Mouse (Mus musculus): ENCODE measurements at regions not wholly inside any gene's neighbourhood (a gene's known extent, or its start where the extent isn't known, plus 50 kb on each side); places are given as distances from the start of the nearest gene placed in this dataset.

DNA sequence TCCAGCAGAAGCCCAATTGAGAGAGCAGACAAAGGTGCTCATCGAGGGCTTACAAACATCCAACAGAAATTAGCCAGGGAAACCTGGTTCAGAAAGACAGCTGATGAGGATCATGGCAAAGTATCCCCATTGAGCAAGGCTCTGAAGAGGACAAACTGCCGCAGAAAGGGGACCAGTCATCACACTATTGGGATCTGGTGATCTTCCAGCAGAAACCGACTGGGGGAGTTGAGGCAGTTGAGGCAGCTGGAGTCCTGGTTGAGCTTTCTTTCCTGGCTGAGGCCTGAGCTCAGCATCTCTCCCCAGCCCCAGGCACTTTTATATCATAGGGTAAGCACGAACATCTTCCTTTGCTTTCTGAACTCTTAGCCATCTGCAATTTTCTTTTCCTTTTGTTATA lies 282.7 kb downstream of the Insig2 start:
- ATAC-seq (ENCODE audit: low FRiP score, low read depth) (no peak), DNase-seq (ENCODE audit: low spot score) (no peak)
- no peaks in the 10 kb centered on the region for H3K9me3 ChIP-seq (ENCODE audit: control insufficient read depth, low read length)
- H3K27me3 ChIP-seq (ENCODE audit: control insufficient read depth, insufficient read depth, low read length): no peaks in the 10 kb centered on the region
- H3K4me1 ChIP-seq (ENCODE audit: control insufficient read depth, insufficient read depth, low read length): peaks cover 9% of the 10 kb centered on the region; the same call in 1 of the 2 replicates
- WGBS: 72% methylated on average over 4 of the region's 4 CpGs
- H3K27ac ChIP-seq (replicated peaks; ENCODE audit: low read depth, low read length): no peak overlapping the region
- no peak overlapping the region for H3K4me3 ChIP-seq (replicated peaks; ENCODE audit: low read length)
- H3K4me2 ChIP-seq (replicated peaks; ENCODE audit: low read depth, low read length, severe bottlenecking): no peak overlapping the region
- no peaks in the 10 kb centered on the region for H3K36me3 ChIP-seq (ENCODE audit: control insufficient read depth, insufficient read depth, low read length)
- H3K9ac ChIP-seq (ENCODE audit: low read depth, low read length, severe bottlenecking): no peak overlapping the region
- no peak for TF ChIP-seq POLR2A (IDR thresholded peaks at IDR 0.05; ENCODE audit: borderline replicate concordance, extremely low read depth, insufficient read depth, insufficient read length)

DNA sequence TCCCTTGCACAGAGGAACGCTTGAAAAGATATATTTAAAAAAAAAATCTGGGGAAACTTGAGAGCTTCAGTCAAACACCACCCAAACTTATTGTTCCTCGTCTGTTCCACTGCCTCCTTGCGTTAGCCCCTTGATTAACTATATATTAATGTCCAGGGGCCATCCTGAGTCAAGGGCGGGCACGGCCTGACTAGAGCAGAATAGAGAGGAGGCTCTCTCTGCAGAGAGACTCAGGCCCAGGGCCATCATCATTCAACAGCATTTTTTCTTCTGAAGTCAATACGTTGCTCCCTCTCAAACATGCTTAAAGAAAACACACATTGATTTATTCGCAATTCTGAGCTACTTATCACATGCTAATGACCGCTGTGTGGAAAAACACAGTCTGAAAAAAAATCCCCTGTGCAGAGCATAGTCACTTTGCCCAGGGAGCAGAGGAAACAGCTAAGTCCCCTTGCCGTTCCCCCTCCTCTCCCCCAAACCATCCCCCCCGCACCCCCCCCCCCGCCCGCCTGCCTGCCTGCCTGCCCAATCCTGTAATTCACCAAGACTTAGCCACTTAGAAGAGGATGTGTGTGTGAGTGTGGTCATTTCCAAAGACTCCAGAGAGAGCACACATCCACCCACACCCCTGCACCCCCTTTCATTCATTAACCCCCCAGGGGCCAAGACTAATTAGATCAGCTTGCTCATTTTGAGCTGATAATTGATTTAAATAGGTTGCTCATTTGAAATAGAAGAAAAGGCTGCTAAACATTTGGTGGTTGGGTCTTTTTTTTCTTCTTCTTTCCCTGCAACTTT lies 281.5 kb downstream of the Insig2 start:
- TF ChIP-seq POLR2A (IDR thresholded peaks at IDR 0.05; ENCODE audit: borderline replicate concordance, extremely low read depth, insufficient read depth, insufficient read length): no peak
- DNase-seq (ENCODE audit: low spot score) (no peak), ATAC-seq (ENCODE audit: low FRiP score, low read depth) (no peak)
- Histone ChIP-seq H3K4me3 (replicated peaks; ENCODE audit: low read length) (no peak overlapping the region), H3K4me2 (replicated peaks; ENCODE audit: low read depth, low read length, severe bottlenecking) (no peak overlapping the region), H3K36me3 (ENCODE audit: control insufficient read depth, insufficient read depth, low read length) (no peaks in the 10 kb centered on the region), H3K4me1 (ENCODE audit: control insufficient read depth, insufficient read depth, low read length) (peaks cover 9% of the 10 kb centered on the region; the same call in 1 of the 2 replicates), H3K27me3 (ENCODE audit: control insufficient read depth, insufficient read depth, low read length) (no peaks in the 10 kb centered on the region), H3K9ac (ENCODE audit: low read depth, low read length, severe bottlenecking) (no peak overlapping the region), H3K27ac (replicated peaks; ENCODE audit: low read depth, low read length) (no peak overlapping the region), H3K9me3 (ENCODE audit: control insufficient read depth, low read length) (no peaks in the 10 kb centered on the region)
- WGBS: 25% methylated on average over 12 of the region's 12 CpGs

DNA sequence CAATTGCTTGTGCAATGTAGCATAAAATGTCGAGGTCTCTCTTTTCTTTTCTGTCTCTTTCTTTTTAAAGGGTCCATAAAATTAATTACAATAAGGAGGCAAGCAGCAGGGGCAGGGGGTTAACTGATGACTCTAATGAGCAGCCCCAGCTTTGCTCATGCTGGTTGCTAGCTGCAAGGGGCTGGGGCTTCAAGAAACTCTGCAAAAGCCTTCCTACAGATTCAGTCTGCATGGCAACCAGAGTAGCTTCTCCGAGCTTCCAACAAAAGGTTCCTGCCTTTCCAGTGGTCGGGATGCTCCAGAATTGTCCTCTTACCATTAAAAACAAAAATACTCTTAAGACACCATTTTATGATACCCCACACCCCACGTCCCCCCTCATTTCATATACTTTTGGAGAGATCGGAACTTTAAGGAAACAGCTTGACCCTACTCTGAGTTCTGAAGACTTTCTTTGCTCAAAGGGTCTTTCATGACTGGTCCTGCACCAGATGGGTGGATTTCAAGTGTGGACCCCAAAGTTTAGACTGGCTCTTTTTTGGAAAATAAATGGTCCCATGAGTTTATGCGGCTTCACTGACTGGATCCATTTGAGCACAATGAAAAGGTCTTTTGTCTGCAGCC lies 280.8 kb downstream of the Insig2 start:
- Histone ChIP-seq H3K9me3 (ENCODE audit: control insufficient read depth, low read length) (no peaks in the 10 kb centered on the region), H3K27ac (replicated peaks; ENCODE audit: low read depth, low read length) (no peak overlapping the region), H3K27me3 (ENCODE audit: control insufficient read depth, insufficient read depth, low read length) (no peaks in the 10 kb centered on the region), H3K36me3 (ENCODE audit: control insufficient read depth, insufficient read depth, low read length) (no peaks in the 10 kb centered on the region), H3K4me3 (replicated peaks; ENCODE audit: low read length) (no peak overlapping the region), H3K9ac (ENCODE audit: low read depth, low read length, severe bottlenecking) (no peak overlapping the region), H3K4me2 (replicated peaks; ENCODE audit: low read depth, low read length, severe bottlenecking) (no peak overlapping the region), H3K4me1 (ENCODE audit: control insufficient read depth, insufficient read depth, low read length) (peaks cover 9% of the 10 kb centered on the region; the same call in 1 of the 2 replicates)
- TF ChIP-seq POLR2A (IDR thresholded peaks at IDR 0.05; ENCODE audit: borderline replicate concordance, extremely low read depth, insufficient read depth, insufficient read length): no peak
- no peak for ATAC-seq (ENCODE audit: low FRiP score, low read depth)
- WGBS: 44% methylated on average over 6 of the region's 6 CpGs
- no peak for DNase-seq (ENCODE audit: low spot score)

DNA sequence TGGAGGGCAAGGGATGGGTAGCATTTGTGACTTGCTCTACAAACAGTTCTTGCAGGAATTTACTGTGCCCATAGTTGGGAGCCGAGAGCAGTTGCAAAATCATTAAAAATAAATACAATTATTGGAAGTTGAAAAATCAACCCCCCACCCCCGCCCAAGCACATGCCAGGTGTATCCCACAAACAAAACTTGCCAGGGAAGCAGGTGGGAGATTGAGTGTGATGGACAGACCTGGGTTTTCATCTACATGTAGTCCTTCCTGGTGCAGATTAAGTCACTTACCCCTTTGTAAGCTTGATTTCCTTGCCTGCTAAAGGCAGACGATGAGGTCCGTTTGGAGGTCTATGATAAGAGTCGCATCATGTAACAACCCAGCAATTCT lies 280.3 kb downstream of the Insig2 start:
- H3K4me3 ChIP-seq (replicated peaks; ENCODE audit: low read length): no peak overlapping the region
- no peak for ATAC-seq (ENCODE audit: low FRiP score, low read depth)
- H3K36me3 ChIP-seq (ENCODE audit: control insufficient read depth, insufficient read depth, low read length): no peaks in the 10 kb centered on the region
- no peak for DNase-seq (ENCODE audit: low spot score)
- peaks cover 9% of the 10 kb centered on the region; the same call in 1 of the 2 replicates for H3K4me1 ChIP-seq (ENCODE audit: control insufficient read depth, insufficient read depth, low read length)
- no peak for TF ChIP-seq POLR2A (IDR thresholded peaks at IDR 0.05; ENCODE audit: borderline replicate concordance, extremely low read depth, insufficient read depth, insufficient read length)
- H3K9me3 ChIP-seq (ENCODE audit: control insufficient read depth, low read length): no peaks in the 10 kb centered on the region
- no peak overlapping the region for H3K9ac ChIP-seq (ENCODE audit: low read depth, low read length, severe bottlenecking)
- no peak overlapping the region for H3K27ac ChIP-seq (replicated peaks; ENCODE audit: low read depth, low read length)
- 73% methylated on average over 5 of the region's 5 CpGs for WGBS
- H3K27me3 ChIP-seq (ENCODE audit: control insufficient read depth, insufficient read depth, low read length): no peaks in the 10 kb centered on the region
- H3K4me2 ChIP-seq (replicated peaks; ENCODE audit: low read depth, low read length, severe bottlenecking): no peak overlapping the region

DNA sequence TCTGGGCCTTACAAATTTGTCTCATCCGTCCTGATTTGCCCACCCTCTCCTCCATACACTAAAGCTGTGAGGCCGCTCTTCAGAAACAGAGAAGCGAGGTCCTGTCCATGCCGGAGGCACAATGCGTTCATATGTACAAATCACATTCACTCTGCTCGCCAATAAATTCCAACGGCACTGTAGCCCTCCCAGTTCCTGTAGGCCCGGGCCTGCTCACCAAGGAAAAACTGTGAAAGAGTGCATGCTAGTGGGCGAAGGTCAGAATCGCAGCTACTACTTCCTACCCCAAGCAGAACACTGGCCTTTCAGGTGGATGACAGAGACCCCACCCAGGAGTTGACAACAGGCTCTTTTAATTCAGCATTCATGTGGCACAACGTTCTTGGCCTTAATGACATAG lies 278.7 kb downstream of the Insig2 start:
- H3K4me2 ChIP-seq (replicated peaks; ENCODE audit: low read depth, low read length, severe bottlenecking): 0 out of 2 replicates have a peak overlapping the region, but pooled peaks have one; percentile 4
- peaks cover 9% of the 10 kb centered on the region; the same call in 1 of the 2 replicates for H3K4me1 ChIP-seq (ENCODE audit: control insufficient read depth, insufficient read depth, low read length)
- DNase-seq (ENCODE audit: low spot score) (peak; percentile 64), ATAC-seq (ENCODE audit: low FRiP score, low read depth) (peak; percentile 78)
- no peak overlapping the region for H3K27ac ChIP-seq (replicated peaks; ENCODE audit: low read depth, low read length)
- no peak for TF ChIP-seq POLR2A (IDR thresholded peaks at IDR 0.05; ENCODE audit: borderline replicate concordance, extremely low read depth, insufficient read depth, insufficient read length)
- H3K4me3 ChIP-seq (replicated peaks; ENCODE audit: low read length): no peak overlapping the region
- H3K27me3 ChIP-seq (ENCODE audit: control insufficient read depth, insufficient read depth, low read length): no peaks in the 10 kb centered on the region
- no peak overlapping the region for H3K9ac ChIP-seq (ENCODE audit: low read depth, low read length, severe bottlenecking)
- no peaks in the 10 kb centered on the region for H3K9me3 ChIP-seq (ENCODE audit: control insufficient read depth, low read length)
- 15% methylated on average over 11 of the region's 11 CpGs for WGBS
- no peaks in the 10 kb centered on the region for H3K36me3 ChIP-seq (ENCODE audit: control insufficient read depth, insufficient read depth, low read length)
